21 mouse cellular contexts compared by ENCODE assay signal in the genomic region with DNA sequence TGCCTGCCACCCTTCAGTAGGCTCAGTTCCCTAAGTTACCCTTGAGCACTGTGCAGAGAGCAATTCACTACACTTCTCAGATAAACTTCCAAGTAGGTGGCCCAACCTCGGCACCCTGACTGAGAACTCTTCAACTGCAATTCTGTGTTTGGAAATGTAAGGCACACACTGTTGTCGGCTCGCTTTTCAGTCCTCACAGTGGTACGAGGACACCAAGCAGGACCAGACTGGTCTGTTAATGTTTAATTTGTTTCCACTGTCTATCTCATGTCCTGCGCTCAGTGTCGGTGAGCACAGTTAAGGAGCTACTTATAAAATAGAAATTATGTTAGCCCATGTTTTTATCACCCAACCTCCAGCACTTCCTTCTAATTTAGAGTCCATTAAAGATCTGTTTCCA. TPM values are rescaled to one million over a fixed set of nuclear protein-coding genes. Genes with fewer than 3 reads are reported as not detected.
DNase-seq lines count a peak whose midpoint lies in the region; ATAC-seq and TF ChIP-seq lines count a peak whose summit lies in the region.
"Had no signal": no experiment of that assay in that cellular context is flagged by ENCODE, and none has a peak within 500 bp of the region (broad histone marks: within the 10 kb centered on the region; RNA-seq: fewer than 3 reads in every experiment).

No protein-coding gene starts in this region.

- H3K27ac ChIP-seq in stomach, embryonic 14.5 days (ENCODE audit: low read length), result no peak overlapping the region
- no peak overlapping the region for H3K27ac ChIP-seq in stomach, postnatal 0 days (replicated peaks)
- no peak overlapping the region for H3K27ac ChIP-seq in liver, embryonic 11.5 days (ENCODE audit: low read depth, low read length)
- peak overlapping the region; percentile 68 for H3K27ac ChIP-seq in liver, embryonic 15.5 days (replicated peaks)
- no peak overlapping the region for H3K27ac ChIP-seq in midbrain, embryonic 15.5 days
- no peak overlapping the region for H3K27ac ChIP-seq in lung, postnatal 0 days (ENCODE audit: low read length)
- H3K27ac ChIP-seq: embryonic facial prominence, embryonic 10.5 days; forebrain, embryonic 13.5 days had no signal

- H3K4me3 ChIP-seq in stomach, embryonic 14.5 days (ENCODE audit: low read depth, low read length), result no peak overlapping the region
- no peak overlapping the region for H3K4me3 ChIP-seq in stomach, postnatal 0 days (ENCODE audit: low read depth, low read length)
- no peak overlapping the region for H3K4me3 ChIP-seq in liver, embryonic 11.5 days (ENCODE audit: low read depth, low read length)
- H3K4me3 ChIP-seq in liver, embryonic 15.5 days (replicated peaks), result no peak overlapping the region
- no peak overlapping the region for H3K4me3 ChIP-seq in midbrain, embryonic 15.5 days
- no peak overlapping the region for H3K4me3 ChIP-seq in lung, postnatal 0 days (ENCODE audit: low read depth, low read length)
- H3K4me3 ChIP-seq: embryonic facial prominence, embryonic 10.5 days; forebrain, embryonic 13.5 days; gastrocnemius, adult 2 months; heart, embryonic 12.5 days had no signal

- no peaks in the 10 kb centered on the region for H3K36me3 ChIP-seq in stomach, embryonic 14.5 days (ENCODE audit: control insufficient read depth, insufficient read depth, low read length)
- H3K36me3 ChIP-seq in stomach, postnatal 0 days (ENCODE audit: control insufficient read depth, insufficient read depth, low read length), result no peaks in the 10 kb centered on the region
- H3K36me3 ChIP-seq in liver, embryonic 11.5 days (ENCODE audit: control insufficient read depth, insufficient read depth, low read length), result no peaks in the 10 kb centered on the region
- H3K36me3 ChIP-seq in liver, embryonic 15.5 days (replicated peaks), result no peaks in the 10 kb centered on the region
- H3K36me3 ChIP-seq in midbrain, embryonic 15.5 days (replicated peaks), result no peaks in the 10 kb centered on the region
- no peaks in the 10 kb centered on the region for H3K36me3 ChIP-seq in lung, postnatal 0 days (ENCODE audit: insufficient read depth, low read length)
- H3K36me3 ChIP-seq: embryonic facial prominence, embryonic 10.5 days; G1E; heart, embryonic 12.5 days had no signal

- DNase-seq in stomach, postnatal 0 days (ENCODE audit: low spot score), result no peak
- no peak for DNase-seq in liver, embryonic 11.5 days (ENCODE audit: low spot score)
- no peak for DNase-seq in layer of hippocampus, adult 9-11 months
- no peak for DNase-seq in lung, postnatal 0 days (ENCODE audit: low spot score)
- DNase-seq: adrenal gland, adult 8-10 months; adrenal gland, postnatal 36 days; cerebellum, adult 2 months; cerebellum, postnatal 10 days; forebrain, postnatal 0 days; gastrocnemius, adult 2 months; gastrocnemius, postnatal 25 days; heart, postnatal 36 days had no signal

- ATAC-seq in stomach, embryonic 14.5 days (ENCODE audit: insufficient number of reproducible peaks, insufficient read depth, low FRiP score, low read depth), result no peak
- no peak for ATAC-seq in stomach, postnatal 0 days (ENCODE audit: low FRiP score, low TSS enrichment)
- no peak for ATAC-seq in liver, embryonic 11.5 days (replicated peaks; ENCODE audit: low FRiP score)
- ATAC-seq in liver, embryonic 15.5 days (ENCODE audit: insufficient read depth), result no peak
- no peak for ATAC-seq in midbrain, embryonic 15.5 days (replicated peaks)
- ATAC-seq in lung, postnatal 0 days, result no peak
- ATAC-seq: CD4-positive, CD25-positive, alpha-beta regulatory T cell, adult 4 months; forebrain, embryonic 13.5 days; forebrain, postnatal 0 days had no signal

- 0 out of 2 replicates have a peak overlapping the region, but pooled peaks have one; percentile 6 for H3K9ac ChIP-seq in stomach, embryonic 14.5 days (replicated peaks; ENCODE audit: low read depth, low read length)
- no peak overlapping the region for H3K9ac ChIP-seq in stomach, postnatal 0 days (ENCODE audit: low read length)
- no peak overlapping the region for H3K9ac ChIP-seq in liver, embryonic 11.5 days (ENCODE audit: low read depth, low read length)
- no peak overlapping the region for H3K9ac ChIP-seq in liver, embryonic 15.5 days
- no peak overlapping the region for H3K9ac ChIP-seq in midbrain, embryonic 15.5 days
- no peak overlapping the region for H3K9ac ChIP-seq in lung, postnatal 0 days (replicated peaks; ENCODE audit: low read depth)
- H3K9ac ChIP-seq: forebrain, embryonic 13.5 days; forebrain, postnatal 0 days had no signal

- TF ChIP-seq CTCF in stomach, postnatal 0 days (IDR thresholded peaks at IDR 0.05; ENCODE audit: low read depth), result no peak
- no peak for TF ChIP-seq CTCF in lung, postnatal 0 days (IDR thresholded peaks at IDR 0.05)

- H3K9me3 ChIP-seq in stomach, embryonic 14.5 days (ENCODE audit: control insufficient read depth, low read depth, low read length), result no peaks in the 10 kb centered on the region
- H3K9me3 ChIP-seq in stomach, postnatal 0 days (ENCODE audit: control insufficient read depth, low read length), result no peaks in the 10 kb centered on the region
- no peaks in the 10 kb centered on the region for H3K9me3 ChIP-seq in liver, embryonic 11.5 days (ENCODE audit: control insufficient read depth, low read length)
- H3K9me3 ChIP-seq in liver, embryonic 15.5 days (replicated peaks), result no peaks in the 10 kb centered on the region
- H3K9me3 ChIP-seq in midbrain, embryonic 15.5 days, result no peaks in the 10 kb centered on the region
- no peaks in the 10 kb centered on the region for H3K9me3 ChIP-seq in lung, postnatal 0 days (ENCODE audit: low read length)
- H3K9me3 ChIP-seq: embryonic facial prominence, embryonic 10.5 days; forebrain, embryonic 13.5 days; heart, embryonic 12.5 days had no signal

- H3K4me1 ChIP-seq in stomach, embryonic 14.5 days (ENCODE audit: control insufficient read depth, insufficient read depth, low read length), result peaks cover 22% of the 10 kb centered on the region
- H3K4me1 ChIP-seq in stomach, postnatal 0 days (replicated peaks; ENCODE audit: control insufficient read depth, insufficient read depth), result no peaks in the 10 kb centered on the region; the same call in none of the 2 replicates
- H3K4me1 ChIP-seq in liver, embryonic 11.5 days (replicated peaks; ENCODE audit: control insufficient read depth, insufficient read depth, low read length), result peaks cover 34% of the 10 kb centered on the region
- peaks cover 45% of the 10 kb centered on the region for H3K4me1 ChIP-seq in liver, embryonic 15.5 days (replicated peaks)
- H3K4me1 ChIP-seq in midbrain, embryonic 15.5 days, result peaks cover 37% of the 10 kb centered on the region
- peaks cover 23% of the 10 kb centered on the region; the same call in 1 of the 2 replicates for H3K4me1 ChIP-seq in lung, postnatal 0 days (ENCODE audit: insufficient read depth, low read depth, low read length)

- 65% methylated on average over 6 of the region's 6 CpGs for WGBS in stomach, embryonic 14.5 days
- 46% methylated on average over 6 of the region's 6 CpGs for WGBS in stomach, postnatal 0 days
- 67% methylated on average over 6 of the region's 6 CpGs for WGBS in liver, embryonic 11.5 days
- WGBS in liver, embryonic 15.5 days (ENCODE audit: insufficient replicate concordance), result 69% methylated on average over 6 of the region's 6 CpGs
- WGBS in midbrain, embryonic 15.5 days, result 90% methylated on average over 6 of the region's 6 CpGs
- 49% methylated on average over 6 of the region's 6 CpGs for WGBS in lung, postnatal 0 days

- no peak overlapping the region for H3K4me2 ChIP-seq in stomach, embryonic 14.5 days (replicated peaks; ENCODE audit: low read depth, low read length)
- no peak overlapping the region for H3K4me2 ChIP-seq in stomach, postnatal 0 days (replicated peaks; ENCODE audit: low read depth)
- peak overlapping the region; percentile 35; the same call in 1 of the 2 replicates for H3K4me2 ChIP-seq in liver, embryonic 11.5 days
- peak overlapping the region; percentile 33; the same call in 1 of the 2 replicates for H3K4me2 ChIP-seq in liver, embryonic 15.5 days
- H3K4me2 ChIP-seq in midbrain, embryonic 15.5 days, result no peak overlapping the region
- no peak overlapping the region for H3K4me2 ChIP-seq in lung, postnatal 0 days (replicated peaks; ENCODE audit: low read depth, low read length)
- H3K4me2 ChIP-seq: forebrain, embryonic 13.5 days had no signal

- no peak for TF ChIP-seq EP300 in stomach, postnatal 0 days (optimal IDR thresholded peaks at IDR 0.05)
- no peak for TF ChIP-seq EP300 in lung, postnatal 0 days (IDR thresholded peaks at IDR 0.05)

- no peaks in the 10 kb centered on the region for H3K27me3 ChIP-seq in stomach, embryonic 14.5 days (ENCODE audit: control insufficient read depth, insufficient read depth, low read length)
- no peaks in the 10 kb centered on the region for H3K27me3 ChIP-seq in stomach, postnatal 0 days (ENCODE audit: control insufficient read depth, insufficient read depth, low read length)
- H3K27me3 ChIP-seq in liver, embryonic 11.5 days (replicated peaks; ENCODE audit: control insufficient read depth, insufficient read depth, low read length), result peaks cover 11% of the 10 kb centered on the region
- peaks cover 46% of the 10 kb centered on the region for H3K27me3 ChIP-seq in liver, embryonic 15.5 days
- no peaks in the 10 kb centered on the region for H3K27me3 ChIP-seq in midbrain, embryonic 15.5 days (replicated peaks)
- no peaks in the 10 kb centered on the region for H3K27me3 ChIP-seq in lung, postnatal 0 days (replicated peaks; ENCODE audit: insufficient read depth, low read length)
- H3K27me3 ChIP-seq: forebrain, embryonic 13.5 days; heart, embryonic 12.5 days had no signal

RNA-seq across cellular contexts. Expression of a gene that starts 4.1 kb away (rescaled TPM):
- 44.1 and 44.9 TPM in 2 replicates for polyA plus RNA-seq in stomach, embryonic 14.5 days (2014; fragmentation: Nextera tagmentation; extraction: Ambion mirVana)
- 18.6 and 18.7 TPM in 2 replicates for polyA plus RNA-seq in stomach, postnatal 0 days (2015; fragmentation: Nextera tagmentation; extraction: Ambion mirVana)
- polyA plus RNA-seq in liver, embryonic 11.5 days (2014; fragmentation: Nextera tagmentation; extraction: Ambion mirVana), result 22.4 and 25.6 TPM in 2 replicates
- 6.6 and 9.4 TPM in 2 replicates for polyA plus RNA-seq in liver, embryonic 15.5 days (2015; fragmentation: Nextera tagmentation; extraction: Ambion mirVana)
- 44.7 and 44.9 TPM in 2 replicates for polyA plus RNA-seq in midbrain, embryonic 15.5 days (2015; fragmentation: Nextera tagmentation; extraction: Ambion mirVana)
- 29.0 and 32.5 TPM in 2 replicates for polyA plus RNA-seq in lung, postnatal 0 days (2015; fragmentation: Nextera tagmentation; extraction: Ambion mirVana)
- polyA plus RNA-seq: G1E had no signal

RNA-seq across cellular contexts. Expression of a gene that starts 33.2 kb away (rescaled TPM):
- 0.93 and 1.5 TPM in 2 replicates for polyA plus RNA-seq in stomach, embryonic 14.5 days (2014; fragmentation: Nextera tagmentation; extraction: Ambion mirVana)
- polyA plus RNA-seq in stomach, postnatal 0 days (2015; fragmentation: Nextera tagmentation; extraction: Ambion mirVana), result 2.2 TPM in 2 replicates
- polyA plus RNA-seq in liver, embryonic 11.5 days (2014; fragmentation: Nextera tagmentation; extraction: Ambion mirVana), result 0.36 TPM in 1 of 2 replicates, not detected in the other
- polyA plus RNA-seq in liver, embryonic 15.5 days (2015; fragmentation: Nextera tagmentation; extraction: Ambion mirVana), result not detected in 2 replicates
- polyA plus RNA-seq in midbrain, embryonic 15.5 days (2015; fragmentation: Nextera tagmentation; extraction: Ambion mirVana), result 3.2 and 3.5 TPM in 2 replicates
- 0.37 and 1.1 TPM in 2 replicates for polyA plus RNA-seq in lung, postnatal 0 days (2015; fragmentation: Nextera tagmentation; extraction: Ambion mirVana)
- polyA plus RNA-seq: CD4-positive, CD25-positive, alpha-beta regulatory T cell, adult 4 months; embryonic facial prominence, embryonic 10.5 days; G1E; heart, embryonic 12.5 days; hindbrain, embryonic 11.5 days had no signal

RNA-seq across cellular contexts. Expression of a gene that starts 43.4 kb away (rescaled TPM):
- 5.7 and 6.8 TPM in 2 replicates for polyA plus RNA-seq in stomach, embryonic 14.5 days (2014; fragmentation: Nextera tagmentation; extraction: Ambion mirVana)
- polyA plus RNA-seq in stomach, postnatal 0 days (2015; fragmentation: Nextera tagmentation; extraction: Ambion mirVana), result 7.3 and 8.6 TPM in 2 replicates
- 18.6 and 20.4 TPM in 2 replicates for polyA plus RNA-seq in liver, embryonic 11.5 days (2014; fragmentation: Nextera tagmentation; extraction: Ambion mirVana)
- 22.5 and 23.5 TPM in 2 replicates for polyA plus RNA-seq in liver, embryonic 15.5 days (2015; fragmentation: Nextera tagmentation; extraction: Ambion mirVana)
- polyA plus RNA-seq in midbrain, embryonic 15.5 days (2015; fragmentation: Nextera tagmentation; extraction: Ambion mirVana), result 1.9 and 2.8 TPM in 2 replicates
- polyA plus RNA-seq in lung, postnatal 0 days (2015; fragmentation: Nextera tagmentation; extraction: Ambion mirVana), result 21.3 and 24.4 TPM in 2 replicates
- polyA plus RNA-seq: CD4-positive, CD25-positive, alpha-beta regulatory T cell, adult 4 months; G1E had no signal

Comparison
In these comparisons a context has a peak if more than half of its experiments do, and no peak if none do; other contexts are left out.
1. H3K4me2 ChIP-seq: peak in liver, embryonic 11.5 days (single experiment) and liver, embryonic 15.5 days (single experiment); none in stomach, embryonic 14.5 days (single experiment), stomach, postnatal 0 days (single experiment), midbrain, embryonic 15.5 days (single experiment) and lung, postnatal 0 days (single experiment).